Mouse (Mus musculus): Measurements from ENCODE around the gene 4931428F04Rik. TPM values are rescaled to one million over a fixed set of nuclear protein-coding genes. Genes with fewer than 3 reads are reported as not detected.
A peak's percentile ranks its signal among the peaks of the same experiment; 100 is the strongest.
"Not testable (repeated sequence)": the region's sequence is repeated elsewhere in the genome, so short reads cannot be mapped to it uniquely, and the experiment has no call there.

4931428F04Rik gene
- polyA plus RNA-seq, 1 experiment: 6.0 TPM

- Histone ChIP-seq H3K79me2 (ENCODE audit: control insufficient read depth, insufficient read depth) (no peaks in the 10 kb centered on the region), H3K27me3 (ENCODE audit: control insufficient read depth, insufficient read depth, insufficient read length) (no peaks in the 10 kb centered on the region), H3K36me3 (ENCODE audit: control insufficient read depth, insufficient read depth) (peaks cover 48% of the 10 kb centered on the region), H3K4me3 (ENCODE audit: insufficient read depth, poor library complexity, severe bottlenecking) (no peak overlapping the region), H3K79me3 (ENCODE audit: low read depth) (no peaks in the 10 kb centered on the region), H3ac (ENCODE audit: control insufficient read depth, insufficient read length, low read depth) (no peak overlapping the region)
- TF ChIP-seq MYOD1 (IDR thresholded peaks at IDR 0.05; ENCODE audit: control insufficient read depth, insufficient read length, low read depth): no peak
- no peak for TF ChIP-seq CEBPB (IDR thresholded peaks at IDR 0.05; ENCODE audit: low read depth)
- TF ChIP-seq FOSL1 (IDR thresholded peaks at IDR 0.05; ENCODE audit: insufficient read depth, low read length, poor library complexity, severe bottlenecking): no peak
- no peak for TF ChIP-seq MAX (IDR thresholded peaks at IDR 0.05)
Observed at GRCm38 (mm10) chr8:105237442-105238142, 52.1 kb downstream of the 4931428F04Rik start.

DNA sequence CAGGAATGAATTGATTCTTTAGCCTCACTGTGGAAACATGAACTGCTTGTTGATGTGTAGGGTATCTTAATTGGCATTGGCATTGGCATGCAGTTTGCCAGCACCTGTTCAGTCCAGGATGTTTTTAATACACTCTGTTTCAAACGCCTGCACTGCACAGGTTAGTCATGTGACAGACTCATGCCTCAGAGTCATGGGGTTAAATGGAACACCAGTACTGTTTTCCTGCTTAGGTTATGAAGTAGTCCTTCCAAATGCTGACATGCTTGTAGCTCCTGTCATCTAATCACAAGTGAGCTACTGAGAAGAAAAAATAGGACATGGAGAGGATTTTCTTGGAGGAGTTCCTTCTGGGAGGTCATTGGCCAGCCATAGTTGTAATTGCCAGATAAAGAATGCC is 54.5 kb downstream of the 4931428F04Rik start:
- H3K36me3 ChIP-seq (ENCODE audit: control insufficient read depth, insufficient read depth): peaks cover 38% of the 10 kb centered on the region
- no peak overlapping the region for H3K4me3 ChIP-seq (ENCODE audit: insufficient read depth, poor library complexity, severe bottlenecking)
- TF ChIP-seq USF1 (IDR thresholded peaks at IDR 0.05; ENCODE audit: low read depth): no peak
- no peak for TF ChIP-seq FOSL1 (IDR thresholded peaks at IDR 0.05; ENCODE audit: insufficient read depth, low read length, poor library complexity, severe bottlenecking)
- no peak for TF ChIP-seq CTCF (IDR thresholded peaks at IDR 0.05; ENCODE audit: control insufficient read depth, insufficient read depth, insufficient read length)
- no peak for TF ChIP-seq CEBPB (IDR thresholded peaks at IDR 0.05; ENCODE audit: low read depth)
- no peak for TF ChIP-seq MYOG (IDR thresholded peaks at IDR 0.05; ENCODE audit: control insufficient read depth, extremely low read depth, insufficient read length)
- H3ac ChIP-seq (ENCODE audit: control insufficient read depth, insufficient read length, low read depth): no peak overlapping the region
- no peaks in the 10 kb centered on the region for H3K27me3 ChIP-seq (ENCODE audit: control insufficient read depth, insufficient read depth, insufficient read length)
- H3K79me2 ChIP-seq (ENCODE audit: control insufficient read depth, insufficient read depth): peaks cover 9% of the 10 kb centered on the region
- H3K79me3 ChIP-seq (ENCODE audit: low read depth): peaks cover 3% of the 10 kb centered on the region

DNA sequence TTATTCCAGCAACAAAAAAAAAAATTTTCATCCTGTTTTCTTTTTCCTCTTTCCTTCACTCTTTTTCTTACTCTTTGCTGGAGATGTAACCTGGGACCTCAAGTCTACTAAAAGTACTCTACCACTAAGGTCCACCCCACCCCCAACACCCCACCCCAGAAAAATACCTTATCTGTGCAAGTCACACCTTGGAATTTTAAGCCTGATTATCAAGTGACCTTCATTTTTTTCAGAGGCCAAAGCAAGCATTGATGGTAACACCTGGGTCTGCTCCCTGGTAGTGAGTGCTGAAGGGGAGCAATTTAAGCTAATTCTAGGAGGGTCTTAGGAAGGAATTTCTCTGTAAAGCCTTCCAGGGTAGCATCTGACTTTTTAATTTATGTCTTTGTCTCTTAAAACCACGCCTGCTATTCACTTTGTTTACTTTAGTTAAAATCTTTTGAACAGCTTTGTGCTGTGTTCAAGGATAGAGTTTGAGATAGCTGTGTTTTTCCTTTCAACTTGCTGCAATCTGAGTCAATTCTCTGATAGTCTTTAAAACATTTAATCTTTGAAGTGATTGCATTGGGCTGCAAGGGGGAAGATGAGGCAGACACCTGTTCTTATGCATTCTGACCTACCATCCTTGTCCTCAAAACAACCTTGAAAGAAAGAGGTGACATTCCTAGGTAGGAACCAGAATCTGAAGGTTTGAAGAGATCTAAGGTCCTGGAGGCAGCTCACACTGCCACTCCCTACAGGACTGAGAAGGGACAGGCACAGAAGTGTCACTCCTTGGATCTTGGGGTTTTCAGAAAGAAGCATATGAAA is 56.3 kb downstream of the 4931428F04Rik start:
- peaks cover 28% of the 10 kb centered on the region for H3K36me3 ChIP-seq (ENCODE audit: control insufficient read depth, insufficient read depth)
- no peak overlapping the region for H3K4me3 ChIP-seq (ENCODE audit: insufficient read depth, poor library complexity, severe bottlenecking)
- peaks cover 27% of the 10 kb centered on the region for H3K79me2 ChIP-seq (ENCODE audit: control insufficient read depth, insufficient read depth)
- TF ChIP-seq FOSL1 (IDR thresholded peaks at IDR 0.05; ENCODE audit: insufficient read depth, low read length, poor library complexity, severe bottlenecking) (no peak), MYOD1 (IDR thresholded peaks at IDR 0.05; ENCODE audit: control insufficient read depth, insufficient read length, low read depth) (no peak), CEBPB (IDR thresholded peaks at IDR 0.05; ENCODE audit: low read depth) (no peak), USF1 (IDR thresholded peaks at IDR 0.05; ENCODE audit: low read depth) (no peak), MYOG (IDR thresholded peaks at IDR 0.05; ENCODE audit: control insufficient read depth, extremely low read depth, insufficient read length) (no peak), CTCF (IDR thresholded peaks at IDR 0.05; ENCODE audit: control insufficient read depth, insufficient read depth, insufficient read length) (no peak), MAX (IDR thresholded peaks at IDR 0.05) (no peak)
- no peaks in the 10 kb centered on the region for H3K27me3 ChIP-seq (ENCODE audit: control insufficient read depth, insufficient read depth, insufficient read length)
- no peak overlapping the region for H3ac ChIP-seq (ENCODE audit: control insufficient read depth, insufficient read length, low read depth)
- peaks cover 12% of the 10 kb centered on the region for H3K79me3 ChIP-seq (ENCODE audit: low read depth)

- H3ac ChIP-seq (ENCODE audit: control insufficient read depth, insufficient read length, low read depth); H3K27me3 ChIP-seq (ENCODE audit: control insufficient read depth, insufficient read depth, insufficient read length); H3K4me3 ChIP-seq (ENCODE audit: insufficient read depth, poor library complexity, severe bottlenecking): not testable (repeated sequence)
- H3K79me3 ChIP-seq (ENCODE audit: low read depth): peaks cover 19% of the 10 kb centered on the region
- H3K79me2 ChIP-seq (ENCODE audit: control insufficient read depth, insufficient read depth): peaks cover 38% of the 10 kb centered on the region
- H3K36me3 ChIP-seq (ENCODE audit: control insufficient read depth, insufficient read depth): peaks cover 27% of the 10 kb centered on the region
Observed at GRCm38 (mm10) chr8:105232321-105232693, 57.4 kb downstream of the 4931428F04Rik start.

- Histone ChIP-seq H3K27me3 (ENCODE audit: control insufficient read depth, insufficient read depth, insufficient read length) (no peaks in the 10 kb centered on the region), H3K36me3 (ENCODE audit: control insufficient read depth, insufficient read depth) (peaks cover 27% of the 10 kb centered on the region), H3K4me3 (ENCODE audit: insufficient read depth, poor library complexity, severe bottlenecking) (no peak overlapping the region), H3K79me3 (ENCODE audit: low read depth) (peaks cover 25% of the 10 kb centered on the region), H3ac (ENCODE audit: control insufficient read depth, insufficient read length, low read depth) (no peak overlapping the region), H3K79me2 (ENCODE audit: control insufficient read depth, insufficient read depth) (peaks cover 44% of the 10 kb centered on the region)
- TF ChIP-seq MYOG (IDR thresholded peaks at IDR 0.05; ENCODE audit: control insufficient read depth, extremely low read depth, insufficient read length) (no peak), USF1 (IDR thresholded peaks at IDR 0.05; ENCODE audit: low read depth) (no peak), FOSL1 (IDR thresholded peaks at IDR 0.05; ENCODE audit: insufficient read depth, low read length, poor library complexity, severe bottlenecking) (no peak), MYOD1 (IDR thresholded peaks at IDR 0.05; ENCODE audit: control insufficient read depth, insufficient read length, low read depth) (no peak), MAX (IDR thresholded peaks at IDR 0.05) (no peak), CTCF (IDR thresholded peaks at IDR 0.05; ENCODE audit: control insufficient read depth, insufficient read depth, insufficient read length) (no peak), CEBPB (IDR thresholded peaks at IDR 0.05; ENCODE audit: low read depth) (no peak)
Observed at GRCm38 (mm10) chr8:105231503-105232320, 58.0 kb downstream of the 4931428F04Rik start.

Small RNA genes within 50 kb of the gene (microRNA-seq; reads per million reads assigned to microRNA genes)
- gene Gm27320 (ENCODE audit: borderline microRNAs expressed) (not detected), gene Mir328 (ENCODE audit: borderline microRNAs expressed) (185 reads per million, percentile 77 among the genes with 10 or more reads in this experiment)

Other genes starting within 250 kb of the 4931428F04Rik start
- not detected for gene Ces3a, start 241.3 kb downstream of the 4931428F04Rik start, polyA plus RNA-seq (2012; fragmentation: generic; extraction: Trizol)
- not detected for gene Ces3b, start 206.1 kb downstream of the 4931428F04Rik start, polyA plus RNA-seq (2012; fragmentation: generic; extraction: Trizol)
- not detected for gene Ces4a, start 158.1 kb downstream of the 4931428F04Rik start, polyA plus RNA-seq (2012; fragmentation: generic; extraction: Trizol)
- 39.9 TPM for gene Cbfb, start 119.2 kb downstream of the 4931428F04Rik start, polyA plus RNA-seq (2012; fragmentation: generic; extraction: Trizol)
- 11.4 TPM for gene D230025D16Rik, start 64.7 kb downstream of the 4931428F04Rik start, polyA plus RNA-seq (2012; fragmentation: generic; extraction: Trizol)
- 7.6 TPM for gene B3gnt9, start 34.7 kb downstream of the 4931428F04Rik start, polyA plus RNA-seq (2012; fragmentation: generic; extraction: Trizol)
- 27.3 TPM for gene Tradd, start 25.3 kb downstream of the 4931428F04Rik start, polyA plus RNA-seq (2012; fragmentation: generic; extraction: Trizol)
- 7.6 TPM for gene Fbxl8, start 25.2 kb downstream of the 4931428F04Rik start, polyA plus RNA-seq (2012; fragmentation: generic; extraction: Trizol)
- 3.4 TPM for gene Hsf4, start 20.1 kb downstream of the 4931428F04Rik start, polyA plus RNA-seq (2012; fragmentation: generic; extraction: Trizol)
- 9.8 TPM for gene Nol3, start 13.7 kb downstream of the 4931428F04Rik start, polyA plus RNA-seq (2012; fragmentation: generic; extraction: Trizol)
- 0.97 TPM for gene Exoc3l, start 6.2 kb upstream of the 4931428F04Rik start, polyA plus RNA-seq (2012; fragmentation: generic; extraction: Trizol)
- gene E2f4, start 7.8 kb upstream of the 4931428F04Rik start, polyA plus RNA-seq (2012; fragmentation: generic; extraction: Trizol): 59.5 TPM
- 0.50 TPM for gene Elmo3, start 15.7 kb upstream of the 4931428F04Rik start, polyA plus RNA-seq (2012; fragmentation: generic; extraction: Trizol)
- gene Lrrc29, start 36.4 kb upstream of the 4931428F04Rik start, polyA plus RNA-seq (2012; fragmentation: generic; extraction: Trizol): 0.69 TPM
- gene Tmem208, start 36.5 kb upstream of the 4931428F04Rik start, polyA plus RNA-seq (2012; fragmentation: generic; extraction: Trizol): 122 TPM
- gene Fhod1, start 58.1 kb upstream of the 4931428F04Rik start, polyA plus RNA-seq (2012; fragmentation: generic; extraction: Trizol): 30.7 TPM
- 6.6 TPM for gene Slc9a5, start 59.0 kb upstream of the 4931428F04Rik start, polyA plus RNA-seq (2012; fragmentation: generic; extraction: Trizol)
- gene Plekhg4, start 83.4 kb upstream of the 4931428F04Rik start, polyA plus RNA-seq (2012; fragmentation: generic; extraction: Trizol): 2.0 TPM
- 0.01 TPM for gene Kctd19, start 123.6 kb upstream of the 4931428F04Rik start, polyA plus RNA-seq (2012; fragmentation: generic; extraction: Trizol)
- not detected for gene Lrrc36, start 123.7 kb upstream of the 4931428F04Rik start, polyA plus RNA-seq (2012; fragmentation: generic; extraction: Trizol)
- 219 TPM for gene Tppp3, start 181.7 kb upstream of the 4931428F04Rik start, polyA plus RNA-seq (2012; fragmentation: generic; extraction: Trizol)
- gene Zdhhc1, start 207.0 kb upstream of the 4931428F04Rik start, polyA plus RNA-seq (2012; fragmentation: generic; extraction: Trizol): 8.8 TPM
- gene Hsd11b2, start 228.9 kb upstream of the 4931428F04Rik start, polyA plus RNA-seq (2012; fragmentation: generic; extraction: Trizol): 0.11 TPM

All from C2C12 (cell line).